Mouse (Mus musculus) MEL (cell line): ENCODE measurements around the gene Itgam. TPM values are rescaled to one million over a fixed set of nuclear protein-coding genes. Genes with fewer than 3 reads are reported as not detected.

Source experiments
- DNase-seq: peaks from one replicate; pipeline ENCODE4 v3.0.0; 2011; ENCODE audit warnings: low read depth, low spot score
- H3K27ac ChIP-seq: 2 replicates; pipeline ENCODE4 v1.5.1; 2012; ENCODE audit warnings: low read depth, mild to moderate bottlenecking, control low read depth, low read length, moderate library complexity; ENCODE audit not compliant: control insufficient read depth
- H3K27me3 ChIP-seq, 2 experiments: fragments of 150-350 bp in 1 of 2; sonication (generic) in 1 of 2; 2 replicates each; pipeline ENCODE4 v1.6.1; 2012; ENCODE audit warnings: low read length in 2 of 2, mild to moderate bottlenecking in 2 of 2, improper control_type of control experiment in 1 of 2, moderate library complexity in 1 of 2; ENCODE audit not compliant: insufficient read depth in 2 of 2, control insufficient read depth in 1 of 2
- H3K36me3 ChIP-seq, 2 experiments: 2 replicates each; pipeline ENCODE4 v1.6.1; 2012 to 2014; ENCODE audit warnings: low read length in 2 of 2, improper control_type of control experiment in 1 of 2, inconsistent platforms in 1 of 2, mild to moderate bottlenecking in 1 of 2; ENCODE audit not compliant: insufficient read depth in 2 of 2, control insufficient read depth in 1 of 2
- H3K4me1 ChIP-seq, 2 experiments: fragments of 150-350 bp in 1 of 2; sonication (generic) in 1 of 2; 2 replicates each; pipeline ENCODE4 v1.6.1; 2012; ENCODE audit warnings: low read length in 2 of 2, improper control_type of control experiment in 1 of 2, mild to moderate bottlenecking in 1 of 2; ENCODE audit not compliant: insufficient read depth in 2 of 2, control insufficient read depth in 1 of 2
- H3K4me3 ChIP-seq, 2 experiments: fragments of 150-350 bp in 1 of 2; sonication (generic) in 1 of 2; 2 replicates each; pipeline ENCODE4 v1.5.1; 2012; ENCODE audit warnings: low read depth in 2 of 2, low read length in 2 of 2, mild to moderate bottlenecking in 2 of 2, moderate library complexity in 2 of 2, control low read depth in 1 of 2, improper control_type of control experiment in 1 of 2; ENCODE audit not compliant: control insufficient read depth in 1 of 2, insufficient read depth in 1 of 2
- H3K79me2 ChIP-seq: 2 replicates; pipeline ENCODE4 v1.6.1; 2012; ENCODE audit warnings: mild to moderate bottlenecking, low read length, moderate library complexity; ENCODE audit not compliant: control insufficient read depth, poor library complexity, insufficient read depth
- H3K9ac ChIP-seq: 2 replicates; pipeline ENCODE4 v1.6.1; 2012; ENCODE audit warnings: low read depth, mild to moderate bottlenecking, control low read depth, low read length, moderate library complexity; ENCODE audit not compliant: control insufficient read depth, poor library complexity, severe bottlenecking
- H3K9me3 ChIP-seq: fragments of 150-350 bp; sonication (generic); replicated peaks from 2 replicates; pipeline ENCODE4 v1.6.1; 2012; ENCODE audit warnings: mild to moderate bottlenecking, low read length, improper control_type of control experiment, moderate library complexity; ENCODE audit not compliant: insufficient read depth
- BHLHE40 ChIP-seq: IDR thresholded peaks from 2 replicates; pipeline ENCODE4 v1.6.1; 2012; ENCODE audit warnings: low read depth, mild to moderate bottlenecking, inconsistent platforms, low read length, improper control_type of control experiment, borderline replicate concordance
- CTCF ChIP-seq, 3 experiments: IDR thresholded peaks in 2 of 3; conservative IDR thresholded peaks in 1 of 3; 2 replicates each; pipeline ENCODE4 v1.5.1; 2011 to 2012; ENCODE audit warnings: low read length in 3 of 3, low read depth in 2 of 3, mild to moderate bottlenecking in 2 of 3, improper control_type of control experiment in 1 of 3, inconsistent platforms in 1 of 3, mixed read lengths in 1 of 3, moderate library complexity in 1 of 3; ENCODE audit not compliant: control insufficient read depth in 1 of 3, insufficient read depth in 1 of 3, poor library complexity in 1 of 3, severe bottlenecking in 1 of 3
- E2F4 ChIP-seq: IDR thresholded peaks from 2 replicates; pipeline ENCODE4 v1.6.1; 2011; ENCODE audit warnings: low read depth, low read length, improper control_type of control experiment, borderline replicate concordance
- ELF1 ChIP-seq: IDR thresholded peaks from 2 replicates; pipeline ENCODE4 v1.6.1; 2014; ENCODE audit warnings: low read depth, mild to moderate bottlenecking, inconsistent platforms, low read length, improper control_type of control experiment, moderate library complexity
- EP300 ChIP-seq, 2 experiments: IDR thresholded peaks; 2 replicates each; pipeline ENCODE4 v1.6.1; 2011; ENCODE audit warnings: improper control_type of control experiment in 2 of 2, low read length in 2 of 2, low read depth in 1 of 2, mild to moderate bottlenecking in 1 of 2
- ETS1 ChIP-seq: IDR thresholded peaks from 2 replicates; pipeline ENCODE4 v1.6.1; 2012; ENCODE audit warnings: low read depth, mild to moderate bottlenecking, inconsistent platforms, low read length, improper control_type of control experiment, moderate library complexity
- GABPA ChIP-seq: IDR thresholded peaks from 2 replicates; pipeline ENCODE4 v1.6.1; 2012; ENCODE audit warnings: low read depth, mild to moderate bottlenecking, inconsistent platforms, low read length, improper control_type of control experiment, moderate library complexity
- GATA1 ChIP-seq: IDR thresholded peaks from 2 replicates; pipeline ENCODE4 v1.6.1; 2011; ENCODE audit warnings: low read depth, low read length, improper control_type of control experiment
- HCFC1 ChIP-seq: IDR thresholded peaks from 2 replicates; pipeline ENCODE4 v1.6.1; 2012; ENCODE audit warnings: low read depth, mild to moderate bottlenecking, inconsistent platforms, low read length, improper control_type of control experiment, moderate library complexity
- MAFK ChIP-seq: IDR thresholded peaks from 2 replicates; pipeline ENCODE4 v1.6.1; 2011; ENCODE audit warnings: low read depth, mild to moderate bottlenecking, low read length, improper control_type of control experiment, borderline replicate concordance
- MAZ ChIP-seq: IDR thresholded peaks from 2 replicates; pipeline ENCODE4 v1.6.1; 2012; ENCODE audit warnings: low read depth, mild to moderate bottlenecking, inconsistent platforms, low read length, improper control_type of control experiment
- MEF2A ChIP-seq: IDR thresholded peaks from 2 replicates; pipeline ENCODE4 v1.6.1; 2014; ENCODE audit warnings: low read depth, mild to moderate bottlenecking, inconsistent platforms, low read length, improper control_type of control experiment; ENCODE audit not compliant: poor library complexity, insufficient replicate concordance, severe bottlenecking; ENCODE audit errors: extremely low read depth
- MYB ChIP-seq: IDR thresholded peaks from 2 replicates; pipeline ENCODE4 v1.6.1; 2011; ENCODE audit warnings: mild to moderate bottlenecking, low read depth, low read length, improper control_type of control experiment
- NELFE ChIP-seq: IDR thresholded peaks from 2 replicates; pipeline ENCODE4 v1.6.1; 2011; ENCODE audit warnings: low read depth, low read length, improper control_type of control experiment
- NRF1 ChIP-seq: IDR thresholded peaks from 2 replicates; pipeline ENCODE4 v1.6.1; 2014; ENCODE audit warnings: low read depth, mild to moderate bottlenecking, inconsistent platforms, low read length, improper control_type of control experiment, moderate library complexity; ENCODE audit not compliant: poor library complexity, insufficient read depth, severe bottlenecking
- POLR2A ChIP-seq, 2 experiments: IDR thresholded peaks; 2 replicates each; pipeline ENCODE4 v1.6.1; 2011 to 2012; ENCODE audit warnings: low read length in 2 of 2, mild to moderate bottlenecking in 2 of 2, control low read depth in 1 of 2, improper control_type of control experiment in 1 of 2, low read depth in 1 of 2, moderate library complexity in 1 of 2; ENCODE audit not compliant: control insufficient read depth in 1 of 2, insufficient read depth in 1 of 2, poor library complexity in 1 of 2
- RAD21 ChIP-seq: IDR thresholded peaks from 2 replicates; pipeline ENCODE4 v1.6.1; 2011; ENCODE audit warnings: mild to moderate bottlenecking, low read depth, low read length, improper control_type of control experiment
- RCOR1 ChIP-seq: IDR thresholded peaks from 2 replicates; pipeline ENCODE4 v1.6.1; 2012; ENCODE audit warnings: low read depth, mild to moderate bottlenecking, inconsistent platforms, low read length, improper control_type of control experiment
- SIN3A ChIP-seq: IDR thresholded peaks from 2 replicates; pipeline ENCODE4 v1.6.1; 2012; ENCODE audit warnings: low read length, improper control_type of control experiment, inconsistent platforms
- SMC3 ChIP-seq: IDR thresholded peaks from 2 replicates; pipeline ENCODE4 v1.6.1; 2011; ENCODE audit warnings: low read depth, low read length, improper control_type of control experiment
- TAL1 ChIP-seq: IDR thresholded peaks from 2 replicates; pipeline ENCODE4 v1.6.1; 2012; ENCODE audit warnings: mild to moderate bottlenecking, inconsistent platforms, low read length, moderate library complexity, mixed read lengths
- TBP ChIP-seq: IDR thresholded peaks from 2 replicates; pipeline ENCODE4 v1.8.0; 2011; ENCODE audit warnings: low read depth, low read length, improper control_type of control experiment
- TCF12 ChIP-seq: IDR thresholded peaks from 2 replicates; pipeline ENCODE4 v1.6.1; 2014; ENCODE audit warnings: low read depth, mild to moderate bottlenecking, inconsistent platforms, low read length, improper control_type of control experiment, moderate library complexity
- USF1 ChIP-seq: IDR thresholded peaks from 2 replicates; pipeline ENCODE4 v1.6.1; 2014; ENCODE audit warnings: low read depth, mild to moderate bottlenecking, inconsistent platforms, low read length, improper control_type of control experiment, moderate library complexity
- USF2 ChIP-seq, 2 experiments: IDR thresholded peaks; 2 replicates each; pipeline ENCODE4 v1.6.1; 2011 to 2012; ENCODE audit warnings: improper control_type of control experiment in 2 of 2, low read length in 2 of 2, borderline replicate concordance in 1 of 2, inconsistent platforms in 1 of 2, low read depth in 1 of 2, mild to moderate bottlenecking in 1 of 2; ENCODE audit not compliant: insufficient read depth in 1 of 2
- ZKSCAN1 ChIP-seq: IDR thresholded peaks from 2 replicates; pipeline ENCODE4 v1.6.1; 2012; ENCODE audit warnings: low read depth, mild to moderate bottlenecking, inconsistent platforms, low read length, improper control_type of control experiment, moderate library complexity
- ZMIZ1 ChIP-seq: IDR thresholded peaks from 2 replicates; pipeline ENCODE4 v1.6.1; 2012; ENCODE audit warnings: low read depth, mild to moderate bottlenecking, inconsistent platforms, low read length, improper control_type of control experiment, moderate library complexity
- ZNF384 ChIP-seq: IDR thresholded peaks from 2 replicates; pipeline ENCODE4 v1.6.1; 2012; ENCODE audit warnings: low read depth, mild to moderate bottlenecking, inconsistent platforms, low read length, improper control_type of control experiment
- polyA plus RNA-seq, 2 experiments: library from polyadenylated mRNA; stranded (reverse) in 1 of 2; unstranded in 1 of 2; fragments of >175 nt in 1 of 2; fragments of >200 nt in 1 of 2; gene quantifications; 2 replicates each; pipeline versions ENCODE4 v1.2.1 to v1.2.4; 2012; ENCODE audit warnings: low replicate concordance in 2 of 2, low read depth in 1 of 2; ENCODE audit not compliant: insufficient read length in 2 of 2, insufficient read depth in 1 of 2, missing spikeins in 1 of 2
- total RNA-seq: library from RNA; depleted of rRNA; stranded (reverse); fragments of 300-350 nt; gene quantifications from 2 replicates; pipeline ENCODE4 v1.2.3, GENCODE M21; 2012

Itgam gene
- total and polyA plus RNA-seq, 3 experiments: not detected

GRCm38 (mm10) chr7:128044142-128044785 lies 18.2 kb upstream of the Itgam start:
- H3K27ac ChIP-seq: peak overlapping the region; percentile 33
- no peak overlapping the region for H3K9ac ChIP-seq
- peak; percentile 13 for DNase-seq
- H3K4me3 ChIP-seq: no peak overlapping the region
- TF ChIP-seq ELF1: no peak
- 0 out of 6 replicates have a peak, but pooled peaks of 1 of the 3 experiments have one; percentile 10 for TF ChIP-seq CTCF (IDR thresholded peaks at IDR 0.05 in 2 of 3, conservative IDR thresholded peaks at IDR 0.05 in 1 of 3; ENCODE audit: control insufficient read depth in 1 of 3, insufficient read depth in 1 of 3, low read depth in 2 of 3, low read length in 3 of 3, poor library complexity in 1 of 3, severe bottlenecking in 1 of 3)
- no peak for TF ChIP-seq TBP
- no peak for TF ChIP-seq RCOR1
- TF ChIP-seq ETS1: peak; percentile 34; the same call in 1 of the 2 replicates
- peaks cover 0 to 26% of the 10 kb centered on the region in 2 experiments; a peak in 2 of 4 replicates for H3K36me3 ChIP-seq
- no peaks in the 10 kb centered on the region for H3K79me2 ChIP-seq
- no peaks in the 10 kb centered on the region for H3K27me3 ChIP-seq
- peaks cover 27 to 30% of the 10 kb centered on the region in 2 experiments for H3K4me1 ChIP-seq
- H3K9me3 ChIP-seq: no peaks in the 10 kb centered on the region

- Histone ChIP-seq H3K4me1 (peaks cover 33 to 42% of the 10 kb centered on the region in 2 experiments), H3K36me3 (peaks cover 0 to 38% of the 10 kb centered on the region in 2 experiments; a peak in 2 of 4 replicates), H3K4me3 (no peak overlapping the region), H3K79me2 (no peaks in the 10 kb centered on the region), H3K9ac (no peak overlapping the region), H3K27ac (no peak overlapping the region), H3K27me3 (no peaks in the 10 kb centered on the region)
- no peak for DNase-seq
- TF ChIP-seq HCFC1 (no peak), ETS1 (peak; percentile 83), BHLHE40 (no peak), RAD21 (no peak), EP300 (IDR thresholded peaks at IDR 0.05; ENCODE audit: low read depth in 1 of 2, low read length in 2 of 2) (peak; percentile 14 to 30; a peak in 1 of 4 replicates), NRF1 (no peak), GABPA (no peak), USF2 (IDR thresholded peaks at IDR 0.05; ENCODE audit: borderline replicate concordance in 1 of 2, insufficient read depth in 1 of 2, low read depth in 1 of 2, low read length in 2 of 2) (0 out of 4 replicates have a peak, but pooled peaks of 1 of the 2 experiments have one; percentile 20), SIN3A (no peak), GATA1 (peak; percentile 53), TCF12 (0 out of 2 replicates have a peak, but pooled peaks have one; percentile 5), E2F4 (no peak), NELFE (no peak), ZNF384 (no peak), MEF2A (0 out of 2 replicates have a peak, but pooled peaks have one; percentile 44), POLR2A (IDR thresholded peaks at IDR 0.05; ENCODE audit: control insufficient read depth in 1 of 2, insufficient read depth in 1 of 2, low read depth in 1 of 2, low read length in 2 of 2, poor library complexity in 1 of 2) (no peak), MAFK (no peak), MAZ (no peak), SMC3 (no peak), ZKSCAN1 (no peak), TAL1 (no peak), ZMIZ1 (no peak), USF1 (peak; percentile 75; the same call in 1 of the 2 replicates), MYB (no peak)
- TF ChIP-seq, all 39 proteins: peak for 7
- no peaks in the 10 kb centered on the region for H3K9me3 ChIP-seq
These were observed 16.8 kb upstream of the Itgam start for GRCm38 (mm10) chr7:128045640-128046039.
